8 mouse cellular contexts compared by ENCODE assay signal in genomic region chr5:112077840-112078600, GRCm38 (mm10).
DNase-seq lines count a peak whose midpoint lies in the region; ATAC-seq lines count a peak whose summit lies in the region.

No protein-coding gene starts in this region.

- no peak; the same call in 1 of the 2 replicates for ATAC-seq in granulocyte monocyte progenitor cell, adult 5-6 weeks (replicated peaks; ENCODE audit: poor library complexity, severe bottlenecking)

- DNase-seq in gastrocnemius, postnatal 10 days: peak; percentile 52
- no peak for DNase-seq in gastrocnemius, adult 8-10 months (ENCODE audit: low spot score in 2 of 2)
- peak; percentile 30 for DNase-seq in 3134 (ENCODE audit: extremely low read depth, insufficient read length, low spot score)
- DNase-seq in ZHBTc4 (ENCODE audit: low read depth, low spot score): peak; percentile 95
- peak; percentile 10 to 32 for DNase-seq in frontal cortex, postnatal 25 days (ENCODE audit: low spot score in 2 of 2)
- DNase-seq in lung, postnatal 14 days: peak; percentile 16
- DNase-seq in thymus, postnatal 14 days: peak; percentile 38

Comparison
In these comparisons a context has a peak if more than half of its experiments do, and no peak if none do; other contexts are left out.
1. DNase-seq: peak in gastrocnemius, postnatal 10 days (single experiment), 3134 (single experiment), ZHBTc4 (single experiment), frontal cortex, postnatal 25 days (2 of 2), lung, postnatal 14 days (single experiment) and thymus, postnatal 14 days (single experiment); none in gastrocnemius, adult 8-10 months (0 of 2).